Mouse (Mus musculus): Measurements from ENCODE around the gene Rxrb. TPM values are rescaled to one million over a fixed set of nuclear protein-coding genes. Genes with fewer than 3 reads are reported as not detected.
"Not testable (repeated sequence)": the region's sequence is repeated elsewhere in the genome, so short reads cannot be mapped to it uniquely, and the experiment has no call there.

The Rxrb gene
- polyA plus RNA-seq, 1 experiment from 2014 or later: 16.4 TPM

GRCm38 (mm10) chr17:33999341-34000149 is 32.1 kb upstream of the Rxrb start:
- peak overlapping the region; percentile 63 to 67 for H3K4me3 ChIP-seq (ENCODE audit: control insufficient read depth in 1 of 2, insufficient read depth in 1 of 2, low read depth in 1 of 2, low read length in 2 of 2)
- H3K27me3 ChIP-seq (ENCODE audit: control insufficient read depth, insufficient read depth, low read length): peaks cover 20% of the 10 kb centered on the region
- H3K9me3 ChIP-seq (ENCODE audit: control insufficient read depth, low read length): no peaks in the 10 kb centered on the region
- H3K9ac ChIP-seq (ENCODE audit: low read length): peak overlapping the region; percentile 70
- H3K27ac ChIP-seq (replicated peaks in 1 of 2; ENCODE audit: control insufficient read depth in 1 of 2, insufficient read depth in 1 of 2, low read depth in 2 of 2, low read length in 2 of 2): no peak overlapping the region
- 2% methylated on average over 82 of the region's 87 CpGs for WGBS
- peak overlapping the region; percentile 100 for H3K4me2 ChIP-seq (ENCODE audit: low read length)
- no peaks in the 10 kb centered on the region for H3K36me3 ChIP-seq (ENCODE audit: control insufficient read depth, insufficient read depth, low read length)
- ATAC-seq (ENCODE audit: insufficient number of reproducible peaks, insufficient read depth, low FRiP score, low read depth): peak; percentile 65; the same call in 1 of the 2 replicates
- peaks cover 0 to 2% of the 10 kb centered on the region in 2 experiments; a peak in 1 of 4 replicates for H3K4me1 ChIP-seq (ENCODE audit: control insufficient read depth in 2 of 2, insufficient read depth in 2 of 2, low read length in 2 of 2)

GRCm38 (mm10) chr17:34000150-34000537 is 31.5 kb upstream of the Rxrb start, which contains the start of gene H2-K1:
TSS of gene H2-K1 (minus strand) at chr17:34000347.
- under 1% methylated on average over 30 of the region's 30 CpGs for WGBS
- Histone ChIP-seq H3K4me2 (ENCODE audit: low read length) (peak within 1 kb of the TSS; percentile 100), H3K9ac (ENCODE audit: low read length) (peak within 1 kb of the TSS; percentile 70), H3K4me3 (ENCODE audit: control insufficient read depth in 1 of 2, insufficient read depth in 1 of 2, low read depth in 1 of 2, low read length in 2 of 2) (peak within 1 kb of the TSS; percentile 63 to 67), H3K27ac (replicated peaks in 1 of 2; ENCODE audit: control insufficient read depth in 1 of 2, insufficient read depth in 1 of 2, low read depth in 2 of 2, low read length in 2 of 2) (no peak within 1 kb of the TSS), H3K4me1 (ENCODE audit: control insufficient read depth in 2 of 2, insufficient read depth in 2 of 2, low read length in 2 of 2) (peaks cover 0 to 2% of the 10 kb centered on the region in 2 experiments; a peak in 1 of 4 replicates), H3K9me3 (ENCODE audit: control insufficient read depth, low read length) (no peaks in the 10 kb centered on the region), H3K36me3 (ENCODE audit: control insufficient read depth, insufficient read depth, low read length) (no peaks in the 10 kb centered on the region), H3K27me3 (ENCODE audit: control insufficient read depth, insufficient read depth, low read length) (peaks cover 20% of the 10 kb centered on the region)
- ATAC-seq (ENCODE audit: insufficient number of reproducible peaks, insufficient read depth, low FRiP score, low read depth): peak; percentile 69; the same call in 1 of the 2 replicates

- H3K27me3 ChIP-seq (ENCODE audit: control insufficient read depth, insufficient read depth, low read length): peaks cover 20% of the 10 kb centered on the region
- WGBS: 36% methylated on average over 2 of the region's 2 CpGs
- not testable (repeated sequence) for H3K9ac ChIP-seq (ENCODE audit: low read length); H3K9me3 ChIP-seq (ENCODE audit: control insufficient read depth, low read length); H3K4me3 ChIP-seq (ENCODE audit: control insufficient read depth in 1 of 2, insufficient read depth in 1 of 2, low read depth in 1 of 2, low read length in 2 of 2); ATAC-seq (ENCODE audit: insufficient number of reproducible peaks, insufficient read depth, low FRiP score, low read depth); H3K4me2 ChIP-seq (ENCODE audit: low read length); H3K27ac ChIP-seq (replicated peaks in 1 of 2; ENCODE audit: control insufficient read depth in 1 of 2, insufficient read depth in 1 of 2, low read depth in 2 of 2, low read length in 2 of 2); H3K4me1 ChIP-seq (ENCODE audit: control insufficient read depth in 2 of 2, insufficient read depth in 2 of 2, low read length in 2 of 2); H3K36me3 ChIP-seq (ENCODE audit: control insufficient read depth, insufficient read depth, low read length)
Observed at GRCm38 (mm10) chr17:34000796-34001195, 30.8 kb upstream of the Rxrb start.

GRCm38 (mm10) chr17:34003426-34003825 is 28.2 kb upstream of the Rxrb start:
- H3K9me3 ChIP-seq (ENCODE audit: control insufficient read depth, low read length): peaks cover 4% of the 10 kb centered on the region; the same call in 1 of the 2 replicates

DNA sequence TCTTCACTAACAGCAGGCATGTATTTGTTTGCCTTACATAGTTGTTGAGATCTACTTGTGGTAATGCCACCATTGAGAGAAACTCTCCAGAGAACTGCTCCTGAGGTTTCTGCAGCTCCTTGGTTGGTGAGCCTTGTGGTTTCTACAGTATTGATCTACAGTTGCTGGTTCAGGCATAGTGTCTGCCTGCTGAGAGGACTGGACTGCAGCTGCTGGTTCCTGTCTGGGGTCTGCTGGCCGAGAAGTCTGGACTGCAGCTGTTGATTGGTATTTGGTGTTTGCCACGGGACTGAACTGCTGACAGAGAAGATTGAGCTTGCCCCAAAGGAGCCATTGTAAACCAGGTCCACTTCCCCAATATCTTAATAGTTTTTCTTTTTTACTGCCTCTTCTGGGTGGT is 25.0 kb upstream of the Rxrb start:
- Histone ChIP-seq H3K9me3 (ENCODE audit: control insufficient read depth, low read length) (peaks cover 4% of the 10 kb centered on the region; the same call in 1 of the 2 replicates), H3K4me1 (ENCODE audit: control insufficient read depth in 2 of 2, insufficient read depth in 2 of 2, low read length in 2 of 2) (no peaks in the 10 kb centered on the region), H3K27me3 (ENCODE audit: control insufficient read depth, insufficient read depth, low read length) (peaks cover 4% of the 10 kb centered on the region; the same call in 1 of the 2 replicates), H3K27ac (replicated peaks in 1 of 2; ENCODE audit: control insufficient read depth in 1 of 2, insufficient read depth in 1 of 2, low read depth in 2 of 2, low read length in 2 of 2) (no peak overlapping the region), H3K4me3 (ENCODE audit: control insufficient read depth in 1 of 2, insufficient read depth in 1 of 2, low read depth in 1 of 2, low read length in 2 of 2) (no peak overlapping the region), H3K4me2 (ENCODE audit: low read length) (no peak overlapping the region), H3K36me3 (ENCODE audit: control insufficient read depth, insufficient read depth, low read length) (no peaks in the 10 kb centered on the region), H3K9ac (ENCODE audit: low read length) (no peak overlapping the region)
- WGBS: 37% methylated on average over 2 of the region's 2 CpGs
- no peak for ATAC-seq (ENCODE audit: insufficient number of reproducible peaks, insufficient read depth, low FRiP score, low read depth)

More at GRCm38 (mm10) chr17:34003426-34003825, 28.2 kb upstream of the Rxrb start:
- Histone ChIP-seq H3K27ac (replicated peaks in 1 of 2; ENCODE audit: control insufficient read depth in 1 of 2, insufficient read depth in 1 of 2, low read depth in 2 of 2, low read length in 2 of 2) (no peak overlapping the region), H3K36me3 (ENCODE audit: control insufficient read depth, insufficient read depth, low read length) (no peaks in the 10 kb centered on the region), H3K27me3 (ENCODE audit: control insufficient read depth, insufficient read depth, low read length) (peaks cover 20% of the 10 kb centered on the region), H3K4me2 (ENCODE audit: low read length) (no peak overlapping the region), H3K4me3 (ENCODE audit: control insufficient read depth in 1 of 2, insufficient read depth in 1 of 2, low read depth in 1 of 2, low read length in 2 of 2) (no peak overlapping the region), H3K9ac (ENCODE audit: low read length) (no peak overlapping the region), H3K4me1 (ENCODE audit: control insufficient read depth in 2 of 2, insufficient read depth in 2 of 2, low read length in 2 of 2) (peaks cover 0 to 2% of the 10 kb centered on the region in 2 experiments; a peak in 1 of 4 replicates)
- no peak for ATAC-seq (ENCODE audit: insufficient number of reproducible peaks, insufficient read depth, low FRiP score, low read depth)
- WGBS: 5% methylated on average over 5 of the region's 5 CpGs

GRCm38 (mm10) chr17:34010156-34010555 is 21.5 kb upstream of the Rxrb start:
- H3K9ac ChIP-seq (ENCODE audit: low read length): no peak overlapping the region
- no peak for ATAC-seq (ENCODE audit: insufficient number of reproducible peaks, insufficient read depth, low FRiP score, low read depth)
- no peaks in the 10 kb centered on the region for H3K36me3 ChIP-seq (ENCODE audit: control insufficient read depth, insufficient read depth, low read length)
- H3K27me3 ChIP-seq (ENCODE audit: control insufficient read depth, insufficient read depth, low read length): no peaks in the 10 kb centered on the region
- no peak overlapping the region for H3K4me2 ChIP-seq (ENCODE audit: low read length)
- peaks cover 4% of the 10 kb centered on the region; the same call in 1 of the 2 replicates for H3K9me3 ChIP-seq (ENCODE audit: control insufficient read depth, low read length)
- WGBS: 53% methylated on average over 5 of the region's 5 CpGs
- no peak overlapping the region for H3K4me3 ChIP-seq (ENCODE audit: control insufficient read depth in 1 of 2, insufficient read depth in 1 of 2, low read depth in 1 of 2, low read length in 2 of 2)
- no peak overlapping the region for H3K27ac ChIP-seq (replicated peaks in 1 of 2; ENCODE audit: control insufficient read depth in 1 of 2, insufficient read depth in 1 of 2, low read depth in 2 of 2, low read length in 2 of 2)
- H3K4me1 ChIP-seq (ENCODE audit: control insufficient read depth in 2 of 2, insufficient read depth in 2 of 2, low read length in 2 of 2): no peaks in the 10 kb centered on the region

DNA sequence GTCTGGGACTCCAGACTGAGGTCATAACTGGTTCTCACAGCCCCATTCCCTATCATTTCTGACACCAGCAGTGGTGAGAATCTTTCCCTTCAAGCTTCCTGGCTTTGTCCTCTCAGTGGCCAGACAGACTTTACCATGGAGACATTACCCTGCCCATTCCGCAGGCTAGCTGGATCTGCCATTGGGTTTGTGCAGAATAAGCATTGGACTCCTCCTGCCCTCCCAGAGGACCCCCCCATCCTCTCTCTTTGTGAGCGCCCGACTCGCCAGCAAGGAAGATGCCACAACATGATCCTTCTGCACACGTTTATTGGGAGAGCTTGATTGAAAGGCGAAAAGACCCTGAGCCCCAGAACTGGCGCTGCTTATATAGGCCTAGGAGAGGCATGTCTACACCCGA is 18.2 kb upstream of the Rxrb start:
- Histone ChIP-seq H3K9ac (ENCODE audit: low read length) (no peak overlapping the region), H3K9me3 (ENCODE audit: control insufficient read depth, low read length) (no peaks in the 10 kb centered on the region), H3K27ac (replicated peaks in 1 of 2; ENCODE audit: control insufficient read depth in 1 of 2, insufficient read depth in 1 of 2, low read depth in 2 of 2, low read length in 2 of 2) (no peak overlapping the region), H3K4me3 (ENCODE audit: control insufficient read depth in 1 of 2, insufficient read depth in 1 of 2, low read depth in 1 of 2, low read length in 2 of 2) (no peak overlapping the region), H3K4me1 (ENCODE audit: control insufficient read depth in 2 of 2, insufficient read depth in 2 of 2, low read length in 2 of 2) (no peaks in the 10 kb centered on the region), H3K27me3 (ENCODE audit: control insufficient read depth, insufficient read depth, low read length) (no peaks in the 10 kb centered on the region), H3K4me2 (ENCODE audit: low read length) (no peak overlapping the region), H3K36me3 (ENCODE audit: control insufficient read depth, insufficient read depth, low read length) (no peaks in the 10 kb centered on the region)
- WGBS: 91% methylated on average over 8 of the region's 8 CpGs
- no peak for ATAC-seq (ENCODE audit: insufficient number of reproducible peaks, insufficient read depth, low FRiP score, low read depth)

All from heart, embryonic 14.5 days (tissue).